Mouse (Mus musculus): ENCODE data around the gene Ptch2.
A peak's percentile ranks its signal among the peaks of the same experiment; 100 is the strongest.

The Ptch2 gene

DNA sequence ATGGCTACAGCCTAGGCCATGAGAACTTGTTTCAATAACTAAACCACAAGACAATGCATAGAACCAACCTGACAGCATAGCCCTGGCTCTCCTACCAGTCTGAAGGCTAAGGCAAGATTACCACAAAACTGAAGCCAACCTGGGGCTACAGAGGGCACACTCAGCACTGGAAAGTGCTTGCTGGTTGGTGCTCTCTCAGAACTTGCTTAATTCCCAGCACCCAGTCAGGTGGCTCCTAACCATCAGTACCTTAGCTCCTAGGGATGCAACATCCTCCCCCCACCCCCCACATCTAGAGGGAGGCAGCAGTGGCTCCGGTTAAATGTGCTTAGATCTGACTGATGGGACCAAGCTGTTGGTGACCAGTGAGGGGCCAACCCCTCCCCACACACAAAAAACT lies 55.5 kb downstream of the Ptch2 start:
- no peak for DNase-seq (ENCODE audit: low spot score)

GRCm38 (mm10) chr4:117152714-117153113 lies 56.8 kb downstream of the Ptch2 start:
- no peak for DNase-seq (ENCODE audit: low spot score)

DNA sequence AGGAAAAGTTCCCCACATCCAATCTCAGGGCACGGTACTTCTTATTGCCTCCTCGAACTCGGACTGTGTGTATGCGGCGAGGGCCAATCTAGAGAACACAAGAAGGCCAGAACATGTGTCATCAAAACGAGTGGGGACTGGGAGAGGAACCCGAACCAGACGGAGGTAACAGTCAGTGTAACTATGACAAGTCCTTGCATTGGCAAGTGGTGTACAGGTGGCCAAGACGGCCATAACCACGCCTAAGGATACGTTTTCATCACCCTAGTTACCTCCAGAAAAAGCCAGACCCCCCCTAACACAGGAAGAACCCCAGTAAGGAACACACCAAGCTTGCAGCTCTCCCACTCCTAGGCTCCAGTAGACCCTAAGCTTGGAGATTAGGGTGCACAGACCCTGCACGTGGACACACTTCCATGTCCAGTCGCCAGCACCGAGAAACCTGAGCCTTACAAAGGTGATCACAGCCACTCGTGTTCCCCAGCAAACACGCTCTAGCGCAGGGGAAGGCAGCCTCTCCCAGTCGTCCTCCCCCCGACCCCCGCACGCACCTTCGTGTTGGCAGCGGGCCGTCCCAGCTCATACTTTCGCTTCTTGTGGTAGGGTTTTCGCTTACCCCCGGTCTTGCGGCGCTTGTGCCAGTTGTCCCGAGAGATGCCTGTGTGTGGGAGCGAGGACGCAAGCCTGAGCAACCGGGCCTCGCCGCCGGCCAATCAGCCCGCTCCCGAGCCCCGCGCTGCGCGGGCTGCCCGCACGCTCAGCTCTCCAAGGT lies 59.3 kb downstream of the Ptch2 start:
- no peak for DNase-seq (ENCODE audit: low spot score)

GRCm38 (mm10) chr4:117155792-117156355 lies 60.0 kb downstream of the Ptch2 start, which contains the start of gene Rps8:
Rps8 (minus strand) TSS chr4:117156243.
- DNase-seq (ENCODE audit: low spot score), result peak; percentile 79

DNA sequence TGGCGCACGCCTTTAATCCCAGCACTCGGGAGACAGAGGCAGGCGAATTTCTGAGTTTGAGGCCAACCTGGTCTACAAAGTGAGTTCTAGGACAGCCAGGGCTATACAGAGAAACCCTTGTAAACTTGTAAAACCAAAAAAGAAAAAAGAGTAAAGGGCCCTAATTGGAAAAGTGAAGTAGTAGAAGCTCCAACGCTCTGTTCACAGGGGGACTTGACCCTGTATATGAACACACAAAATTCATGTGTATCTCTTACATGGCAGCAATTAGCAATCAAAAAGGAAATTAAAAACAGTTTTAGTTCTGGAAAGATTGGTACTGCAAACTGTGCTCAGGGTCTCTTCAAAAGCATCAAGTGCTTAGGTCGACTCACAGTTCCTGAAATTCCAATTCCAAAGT lies 60.5 kb downstream of the Ptch2 start:
- no peak for DNase-seq (ENCODE audit: low spot score)

DNA sequence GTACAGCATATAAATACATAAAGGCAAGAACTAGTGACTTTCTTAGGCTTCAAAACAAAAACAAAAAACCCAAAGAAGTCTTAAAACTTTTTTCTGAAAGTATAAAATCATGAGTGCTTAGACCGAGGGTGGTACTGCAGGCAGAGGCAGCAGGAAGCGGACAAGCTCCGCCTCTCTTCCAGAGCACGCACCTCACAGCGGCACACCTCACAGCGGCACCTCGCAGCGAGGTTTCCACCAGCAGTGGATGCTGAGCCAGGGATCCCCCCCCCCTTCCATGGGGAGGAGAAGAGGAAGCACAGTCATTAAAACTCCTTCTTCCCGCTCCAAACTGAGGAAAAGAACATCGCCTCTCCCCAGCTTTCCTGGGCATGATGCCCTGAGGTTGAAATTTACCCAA lies 63.8 kb downstream of the Ptch2 start:
- no peak for DNase-seq (ENCODE audit: low spot score)

DNA sequence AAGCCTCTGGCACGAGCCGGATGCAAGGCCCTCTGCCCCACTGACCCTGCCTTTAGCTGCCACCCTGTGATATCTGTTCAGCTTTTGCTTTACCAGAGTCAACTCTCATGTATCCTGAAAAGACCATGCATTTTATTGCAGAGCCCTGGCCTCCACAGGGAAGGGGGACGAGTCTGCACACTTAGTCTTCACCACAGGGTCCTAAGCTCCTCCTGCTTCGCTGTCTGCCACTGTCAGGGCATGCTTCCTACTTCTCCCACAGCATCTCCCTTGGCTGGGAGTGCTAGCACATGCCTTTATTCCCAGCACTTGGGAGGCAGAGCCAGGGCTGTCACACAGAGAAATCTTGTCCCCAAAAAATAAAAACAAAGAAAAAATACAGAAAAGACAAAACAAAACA lies 65.3 kb downstream of the Ptch2 start:
- no peak for DNase-seq (ENCODE audit: low spot score)

Data from spleen, adult 12 weeks (tissue).